Mouse (Mus musculus) CH12.LX (cell line): ENCODE data around the gene Ubqln1. TPM values are rescaled to one million over a fixed set of nuclear protein-coding genes. Genes with fewer than 3 reads are reported as not detected.

Source experiments
- DNase-seq: peaks from one replicate; pipeline ENCODE4 v3.0.0-alpha.2; 2013; ENCODE audit errors: extremely low read depth
- H3K27ac ChIP-seq: 2 replicates; pipeline ENCODE4 v1.5.1; 2012; ENCODE audit warnings: low read depth, mild to moderate bottlenecking, control low read depth, moderate library complexity; ENCODE audit not compliant: insufficient read depth
- H3K27me3 ChIP-seq: replicated peaks from 2 replicates; pipeline ENCODE3; 2012; ENCODE audit warnings: inconsistent platforms
- H3K36me3 ChIP-seq, 2 experiments: replicated peaks in 1 of 2; 2 replicates each; pipeline versions ENCODE3 to v1.6.1; 2012; ENCODE audit warnings: inconsistent platforms in 1 of 2, low read length in 1 of 2, mild to moderate bottlenecking in 1 of 2, mixed read lengths in 1 of 2, moderate library complexity in 1 of 2; ENCODE audit not compliant: control insufficient read depth in 1 of 2, insufficient read depth in 1 of 2
- H3K4me1 ChIP-seq, 2 experiments: 2 replicates each; pipeline ENCODE4 v1.6.1; 2012; ENCODE audit warnings: inconsistent platforms in 1 of 2, moderate library complexity in 1 of 2; ENCODE audit not compliant: insufficient read depth in 2 of 2, control insufficient read depth in 1 of 2
- H3K4me2 ChIP-seq: 2 replicates; pipeline ENCODE4 v1.6.1; 2012; ENCODE audit warnings: low read depth, mild to moderate bottlenecking, control low read depth; ENCODE audit not compliant: poor library complexity, insufficient read depth, severe bottlenecking
- H3K4me3 ChIP-seq, 3 experiments: fragments of 150-350 bp in 1 of 3; sonication (generic) in 1 of 3; replicated peaks in 1 of 3; 2 replicates each; pipeline versions ENCODE3 to v1.5.1; 2011 to 2012; ENCODE audit warnings: low read depth in 2 of 3, low read length in 2 of 3, mild to moderate bottlenecking in 2 of 3, moderate library complexity in 2 of 3, control low read depth in 1 of 3, improper control_type of control experiment in 1 of 3, inconsistent platforms in 1 of 3, mixed read lengths in 1 of 3; ENCODE audit not compliant: poor library complexity in 1 of 3
- H3K79me2 ChIP-seq: replicated peaks from 2 replicates; pipeline ENCODE4 v1.6.1; 2012; ENCODE audit warnings: mild to moderate bottlenecking, moderate library complexity; ENCODE audit not compliant: control insufficient read depth, poor library complexity, insufficient read depth, severe bottlenecking; ENCODE audit errors: extremely low read depth
- H3K9ac ChIP-seq: 2 replicates; pipeline ENCODE4 v1.6.1; 2012; ENCODE audit warnings: low read depth, mild to moderate bottlenecking, control low read depth, moderate library complexity; ENCODE audit not compliant: insufficient read depth
- H3K9me3 ChIP-seq: replicated peaks from 2 replicates; pipeline ENCODE3; 2012; ENCODE audit warnings: low read length, inconsistent platforms, mixed read lengths
- BHLHE40 ChIP-seq: IDR thresholded peaks from 2 replicates; pipeline ENCODE4 v1.6.1; 2011; ENCODE audit warnings: mild to moderate bottlenecking, low read depth, low read length, improper control_type of control experiment
- CHD1 ChIP-seq: IDR thresholded peaks from 2 replicates; pipeline ENCODE4 v1.6.1; 2012; ENCODE audit warnings: low read depth, low read length, improper control_type of control experiment, inconsistent platforms
- CHD2 ChIP-seq: IDR thresholded peaks from 2 replicates; pipeline ENCODE4 v1.6.1; 2011; ENCODE audit warnings: low read length, improper control_type of control experiment
- CTCF ChIP-seq, 2 experiments: IDR thresholded peaks in 1 of 2; conservative IDR thresholded peaks in 1 of 2; 2 replicates each; pipeline ENCODE4 v1.5.1; 2011 to 2012; ENCODE audit warnings: low read depth in 2 of 2, low read length in 2 of 2, improper control_type of control experiment in 1 of 2, inconsistent platforms in 1 of 2, mild to moderate bottlenecking in 1 of 2, moderate library complexity in 1 of 2
- ETS1 ChIP-seq: conservative IDR thresholded peaks from 2 replicates; pipeline ENCODE4 v1.6.1; 2012; ENCODE audit warnings: low read depth, mild to moderate bottlenecking, inconsistent platforms, low read length, improper control_type of control experiment, moderate library complexity
- GABPA ChIP-seq: IDR thresholded peaks from 2 replicates; pipeline ENCODE4 v1.6.1; 2012; ENCODE audit warnings: low read depth, low read length, improper control_type of control experiment, inconsistent platforms; ENCODE audit not compliant: insufficient replicate concordance
- HCFC1 ChIP-seq: IDR thresholded peaks from 2 replicates; pipeline ENCODE4 v1.6.1; 2012; ENCODE audit warnings: low read depth, mild to moderate bottlenecking, inconsistent platforms, low read length, improper control_type of control experiment
- IRF4 ChIP-seq: IDR thresholded peaks from 2 replicates; pipeline ENCODE4 v1.6.1; 2014; ENCODE audit warnings: low read depth, mild to moderate bottlenecking, inconsistent platforms, low read length, improper control_type of control experiment
- JUN ChIP-seq: IDR thresholded peaks from 2 replicates; pipeline ENCODE4 v1.6.1; 2011; ENCODE audit warnings: low read depth, mild to moderate bottlenecking, low read length, improper control_type of control experiment, moderate library complexity; ENCODE audit not compliant: insufficient read depth
- JUND ChIP-seq: conservative IDR thresholded peaks from 2 replicates; pipeline ENCODE4 v1.6.1; 2011; ENCODE audit warnings: low read depth, low read length, improper control_type of control experiment
- MAX ChIP-seq: IDR thresholded peaks from 2 replicates; pipeline ENCODE4 v1.6.1; 2011; ENCODE audit warnings: low read length, improper control_type of control experiment
- MAZ ChIP-seq: IDR thresholded peaks from 2 replicates; pipeline ENCODE4 v1.6.1; 2012; ENCODE audit warnings: low read depth, mild to moderate bottlenecking, inconsistent platforms, low read length, improper control_type of control experiment, moderate library complexity
- MEF2A ChIP-seq: IDR thresholded peaks from 2 replicates; pipeline ENCODE4 v1.6.1; 2014; ENCODE audit warnings: low read depth, mild to moderate bottlenecking, inconsistent platforms, low read length, improper control_type of control experiment, borderline replicate concordance
- MYC ChIP-seq: IDR thresholded peaks from 2 replicates; pipeline ENCODE4 v1.6.1; 2011; ENCODE audit warnings: low read depth, mild to moderate bottlenecking, improper control_type of control experiment, low read length
- NRF1 ChIP-seq: IDR thresholded peaks from 2 replicates; pipeline ENCODE4 v1.6.1; 2014; ENCODE audit warnings: low read depth, mild to moderate bottlenecking, inconsistent platforms, low read length, improper control_type of control experiment, moderate library complexity
- PAX5 ChIP-seq: IDR thresholded peaks from 2 replicates; pipeline ENCODE4 v1.6.1; 2012; ENCODE audit warnings: low read length, inconsistent platforms, mixed read lengths
- POLR2A ChIP-seq: IDR thresholded peaks from 2 replicates; pipeline ENCODE4 v1.6.1; 2011; ENCODE audit warnings: low read depth, mild to moderate bottlenecking, improper control_type of control experiment, low read length
- POLR2AphosphoS2 ChIP-seq: IDR thresholded peaks from 2 replicates; pipeline ENCODE4 v1.6.1; 2011; ENCODE audit warnings: low read depth, low read length, improper control_type of control experiment
- RAD21 ChIP-seq: IDR thresholded peaks from 2 replicates; pipeline ENCODE4 v1.6.1; 2011; ENCODE audit warnings: low read depth, mild to moderate bottlenecking, low read length, improper control_type of control experiment, moderate library complexity
- RCOR1 ChIP-seq: conservative IDR thresholded peaks from 2 replicates; pipeline ENCODE4 v1.6.1; 2012; ENCODE audit warnings: low read depth, mild to moderate bottlenecking, inconsistent platforms, low read length, improper control_type of control experiment
- SIN3A ChIP-seq: IDR thresholded peaks from 2 replicates; pipeline ENCODE4 v1.6.1; 2012; ENCODE audit warnings: low read length, improper control_type of control experiment, inconsistent platforms
- SMC3 ChIP-seq: IDR thresholded peaks from 2 replicates; pipeline ENCODE4 v1.6.1; 2011; ENCODE audit warnings: low read depth, low read length, improper control_type of control experiment
- UBTF ChIP-seq: IDR thresholded peaks from 2 replicates; pipeline ENCODE4 v1.6.1; 2012; ENCODE audit warnings: low read depth, mild to moderate bottlenecking, inconsistent platforms, low read length, improper control_type of control experiment, moderate library complexity
- ZC3H11A ChIP-seq: IDR thresholded peaks from 2 replicates; pipeline ENCODE4 v1.6.1; 2012; ENCODE audit warnings: low read depth, mild to moderate bottlenecking, inconsistent platforms, low read length, improper control_type of control experiment
- ZMIZ1 ChIP-seq: IDR thresholded peaks from 2 replicates; pipeline ENCODE4 v1.6.1; 2012; ENCODE audit warnings: low read depth, mild to moderate bottlenecking, inconsistent platforms, low read length, improper control_type of control experiment
- dilution Hi-C: fragments of 300-500 bp; cut with MboI; formaldehyde crosslinking; loops from 2 replicates; pipeline ENCODE4 v1.14.3; 2020; ENCODE audit warnings: low sequenced_read_pairs; ENCODE audit not compliant: extremely low pct_unique_long_range_greater_than_20kb, extremely low pct_ligation_motif_present
- in situ Hi-C: fragments of 300-500 bp; cut with MboI; formaldehyde crosslinking; loops from 3 replicates; pipeline ENCODE4 v1.14.3; 2019; ENCODE audit warnings: low sequenced_read_pairs, low pct_ligation_motif_present, low pct_unique_long_range_greater_than_20kb, mixed read lengths
- polyA plus RNA-seq: library from polyadenylated mRNA; unstranded; fragments of >175 nt; gene quantifications from 2 replicates; pipeline ENCODE4 v1.2.1, GENCODE M21; 2012; ENCODE audit warnings: low read depth; ENCODE audit not compliant: insufficient read length
- total RNA-seq, 2 experiments: library from RNA; depleted of rRNA; stranded (reverse); fragments of 300-350 nt in 1 of 2; fragments of >200 nt in 1 of 2; gene quantifications; 2 replicates each; pipeline ENCODE4 v1.2.3; 2012 to 2014

Ubqln1 gene
- total and polyA plus RNA-seq, 3 experiments, result 58.5 to 166 (median 130) TPM

- TF ChIP-seq CHD1, result no peak
- no peak for TF ChIP-seq SIN3A
- TF ChIP-seq NRF1, result no peak
- TF ChIP-seq HCFC1, result no peak
- no peak for TF ChIP-seq SMC3
- TF ChIP-seq MAZ, result no peak
- TF ChIP-seq CHD2, result no peak
- TF ChIP-seq ZMIZ1, result no peak
- no peak for TF ChIP-seq POLR2AphosphoS2
- TF ChIP-seq UBTF, result no peak
- TF ChIP-seq ZC3H11A, result no peak
- TF ChIP-seq RAD21, result no peak
- no peak for TF ChIP-seq PAX5
- TF ChIP-seq ETS1, result no peak
- no peak for TF ChIP-seq GABPA
- no peak for TF ChIP-seq JUND
- TF ChIP-seq, all 38 proteins: peak for 0
- H3K27me3 ChIP-seq, result no peaks in the 10 kb centered on the region
- dilution Hi-C loops, result no loop called here
Measured at GRCm38 (mm10) chr13:58220206-58220605, 4.8 kb upstream of the Ubqln1 start.

GRCm38 (mm10) chr13:58217536-58217935 is 2.1 kb upstream of the Ubqln1 start:
- H3K79me2 ChIP-seq, result peaks cover 25% of the 10 kb centered on the region
- no peak overlapping the region for H3K27ac ChIP-seq
- no peak for DNase-seq
- H3K4me1 ChIP-seq, result peaks cover 4 to 21% of the 10 kb centered on the region in 2 experiments; a peak in 3 of 4 replicates
- H3K27me3 ChIP-seq, result no peaks in the 10 kb centered on the region
- no peak overlapping the region for H3K9ac ChIP-seq
- H3K9me3 ChIP-seq, result no peaks in the 10 kb centered on the region
- no peak overlapping the region for H3K4me3 ChIP-seq
- H3K36me3 ChIP-seq, result peaks cover 0 to under 1% of the 10 kb centered on the region in 2 experiments
- TF ChIP-seq IRF4 (no peak), GABPA (no peak), RCOR1 (no peak), MEF2A (no peak), MAZ (no peak), CHD1 (no peak), CTCF (conservative IDR thresholded peaks at IDR 0.05 in 1 of 2, IDR thresholded peaks at IDR 0.05 in 1 of 2; ENCODE audit: low read depth in 2 of 2, low read length in 2 of 2) (no peak), JUND (no peak), BHLHE40 (no peak), MAX (no peak), POLR2A (no peak), MYC (no peak), JUN (no peak)
- in situ Hi-C loops (no loop called here), dilution Hi-C loops (no loop called here)
- no peak overlapping the region for H3K4me2 ChIP-seq

More at GRCm38 (mm10) chr13:58220206-58220605, 4.8 kb upstream of the Ubqln1 start:
- 0 out of 2 replicates have a peak, but pooled peaks cover under 1% of the 10 kb centered on the region for H3K79me2 ChIP-seq
- no peak overlapping the region for H3K4me2 ChIP-seq
- no peak overlapping the region for H3K9ac ChIP-seq
- DNase-seq, result no peak
- no peaks in the 10 kb centered on the region for H3K9me3 ChIP-seq
- no peak overlapping the region for H3K4me3 ChIP-seq
- in situ Hi-C loops, result no loop called here
- H3K36me3 ChIP-seq, result no peaks in the 10 kb centered on the region
- peaks cover 4 to 11% of the 10 kb centered on the region in 2 experiments; a peak in 2 of 4 replicates for H3K4me1 ChIP-seq
- H3K27ac ChIP-seq, result no peak overlapping the region
